Mouse (Mus musculus): ENCODE measurements around the gene Ptpra. TPM values are rescaled to one million over a fixed set of nuclear protein-coding genes. Genes with fewer than 3 reads are reported as not detected.
"Not testable (repeated sequence)": the region's sequence is repeated elsewhere in the genome, so short reads cannot be mapped to it uniquely, and the experiment has no call there.

Ptpra gene
- polyA plus RNA-seq, 1 experiment = 78.3 TPM

- no peak for DNase-seq (ENCODE audit: low read depth)
Measured at GRCm38 (mm10) chr2:130488002-130488401, 37.9 kb downstream of the Ptpra start.

GRCm38 (mm10) chr2:130488600-130488999 is 38.5 kb downstream of the Ptpra start:
- no peak for DNase-seq (ENCODE audit: low read depth)

GRCm38 (mm10) chr2:130491162-130491561 is 41.1 kb downstream of the Ptpra start:
- no peak for DNase-seq (ENCODE audit: low read depth)

- no peak for DNase-seq (ENCODE audit: low read depth)
Measured at GRCm38 (mm10) chr2:130491587-130491986, 41.5 kb downstream of the Ptpra start.

GRCm38 (mm10) chr2:130495114-130495513 is 45.0 kb downstream of the Ptpra start:
- DNase-seq (ENCODE audit: low read depth) = not testable (repeated sequence)

- no peak for DNase-seq (ENCODE audit: low read depth)
Measured at GRCm38 (mm10) chr2:130496037-130496436, 46.0 kb downstream of the Ptpra start.

- DNase-seq (ENCODE audit: low read depth) = no peak
Measured at GRCm38 (mm10) chr2:130496931-130497330, 46.9 kb downstream of the Ptpra start.

- no peak for DNase-seq (ENCODE audit: low read depth)
Measured at GRCm38 (mm10) chr2:130499546-130499945, 49.5 kb downstream of the Ptpra start.

GRCm38 (mm10) chr2:130501556-130501955 is 51.5 kb downstream of the Ptpra start:
- DNase-seq (ENCODE audit: low read depth) = no peak

- DNase-seq (ENCODE audit: low read depth) = not testable (repeated sequence)
Measured at GRCm38 (mm10) chr2:130511616-130512015, 61.5 kb downstream of the Ptpra start.

- no peak for DNase-seq (ENCODE audit: low read depth)
Measured at GRCm38 (mm10) chr2:130513907-130514306, 63.8 kb downstream of the Ptpra start.

GRCm38 (mm10) chr2:130515791-130516190 is 65.7 kb downstream of the Ptpra start:
- no peak for DNase-seq (ENCODE audit: low read depth)

- no peak for DNase-seq (ENCODE audit: low read depth)
Measured at GRCm38 (mm10) chr2:130521927-130522326, 71.8 kb downstream of the Ptpra start.

GRCm38 (mm10) chr2:130525480-130525879 is 75.4 kb downstream of the Ptpra start:
- DNase-seq (ENCODE audit: low read depth) = not testable (repeated sequence)

GRCm38 (mm10) chr2:130528457-130528856 is 78.4 kb downstream of the Ptpra start:
- no peak for DNase-seq (ENCODE audit: low read depth)

GRCm38 (mm10) chr2:130529290-130529689 is 79.2 kb downstream of the Ptpra start:
- DNase-seq (ENCODE audit: low read depth) = no peak

GRCm38 (mm10) chr2:130529925-130530324 is 79.8 kb downstream of the Ptpra start:
- DNase-seq (ENCODE audit: low read depth) = no peak

GRCm38 (mm10) chr2:130532201-130532600 is 82.1 kb downstream of the Ptpra start:
- no peak for DNase-seq (ENCODE audit: low read depth)

- DNase-seq (ENCODE audit: low read depth) = no peak
Measured at GRCm38 (mm10) chr2:130535017-130535416, 84.9 kb downstream of the Ptpra start.

GRCm38 (mm10) chr2:130536890-130537289 is 86.8 kb downstream of the Ptpra start:
- no peak for DNase-seq (ENCODE audit: low read depth)

GRCm38 (mm10) chr2:130538876-130539546 is 88.9 kb downstream of the Ptpra start:
- no peak for DNase-seq (ENCODE audit: low read depth)

- no peak for DNase-seq (ENCODE audit: low read depth)
Measured at GRCm38 (mm10) chr2:130540266-130540665, 90.2 kb downstream of the Ptpra start.

GRCm38 (mm10) chr2:130546957-130547356 is 96.9 kb downstream of the Ptpra start:
- no peak for DNase-seq (ENCODE audit: low read depth)

GRCm38 (mm10) chr2:130554841-130555240 is 104.8 kb downstream of the Ptpra start:
- no peak for DNase-seq (ENCODE audit: low read depth)

Measured in gonadal fat pad, adult 2 months (tissue).